Mouse (Mus musculus) liver, embryonic 11.5 days (tissue): ENCODE data around the gene 2310039H08Rik. TPM values are rescaled to one million over a fixed set of nuclear protein-coding genes. Genes with fewer than 3 reads are reported as not detected.

Experiments
- ATAC-seq: fragments of 200-750 bp; cut with Nextera tagmentation; replicated peaks from 2 replicates; pipeline ENCODE4 v1.8.0; 2017; ENCODE audit warnings: moderate number of reproducible peaks, mild to moderate bottlenecking, moderate TSS enrichment, moderate library complexity; ENCODE audit not compliant: low FRiP score
- DNase-seq: peaks from one replicate; pipeline ENCODE4 v3.0.0-alpha.2; 2017; ENCODE audit warnings: low spot score
- H3K27ac ChIP-seq: fragments of 300-500 bp; sonication (generic); 2 replicates; pipeline ENCODE4 v1.5.1; 2014; ENCODE audit warnings: mild to moderate bottlenecking, low read depth, low read length, control low read depth
- H3K27me3 ChIP-seq: fragments of 300-500 bp; sonication (generic); replicated peaks from 2 replicates; pipeline ENCODE4 v1.6.1; 2014; ENCODE audit warnings: low read length, mixed read lengths; ENCODE audit not compliant: control insufficient read depth, insufficient read depth
- H3K36me3 ChIP-seq: fragments of 300-500 bp; sonication (generic); 2 replicates; pipeline ENCODE4 v1.6.1; 2014; ENCODE audit warnings: mild to moderate bottlenecking, low read length, moderate library complexity, mixed read lengths; ENCODE audit not compliant: control insufficient read depth, insufficient read depth
- H3K4me1 ChIP-seq: fragments of 300-500 bp; sonication (generic); replicated peaks from 2 replicates; pipeline ENCODE4 v1.6.1; 2014; ENCODE audit warnings: low read length, mixed read lengths; ENCODE audit not compliant: control insufficient read depth, insufficient read depth
- H3K4me2 ChIP-seq: fragments of 300-500 bp; sonication (generic); 2 replicates; pipeline ENCODE4 v1.6.1; 2014; ENCODE audit warnings: mild to moderate bottlenecking, control low read depth, moderate library complexity
- H3K4me3 ChIP-seq: fragments of 300-500 bp; sonication (generic); 2 replicates; pipeline ENCODE4 v1.5.1; 2014; ENCODE audit warnings: low read depth, low read length, control low read depth
- H3K9ac ChIP-seq: fragments of 300-500 bp; sonication (generic); 2 replicates; pipeline ENCODE4 v1.6.1; 2014; ENCODE audit warnings: low read depth, low read length, control low read depth
- H3K9me3 ChIP-seq: fragments of 300-500 bp; sonication (generic); 2 replicates; pipeline ENCODE4 v1.6.1; 2016; ENCODE audit warnings: low read length, inconsistent platforms, mixed read lengths; ENCODE audit not compliant: control insufficient read depth
- whole genome bisulfite sequencing: fragments of 180-500 bp; shearing (Covaris S2); extraction: QIAGEN DNeasy Blood & Tissue Kit; methylation state at CpG from one replicate; pipeline ENCODE4 v1.1.7; 2014; 5-methylcytosine and 5-hydroxymethylcytosine counted together
- polyA plus RNA-seq: library from polyadenylated mRNA; unstranded; fragments of >200 nt; fragmentation: Nextera tagmentation; extraction: Ambion mirVana; gene quantifications from 2 replicates; pipeline ENCODE4 v1.2.1, GENCODE M21; 2014

Gene 2310039H08Rik
- polyA plus RNA-seq, 1 experiment from 2014 or later, result 82.5 TPM

GRCm38 (mm10) chr17:46734055-46734454 is 38.4 kb upstream of the 2310039H08Rik start:
- ATAC-seq (no peak), DNase-seq (no peak)
- Histone ChIP-seq H3K27ac (no peak overlapping the region), H3K36me3 (peaks cover 6% of the 10 kb centered on the region; the same call in 1 of the 2 replicates), H3K27me3 (peaks cover 7% of the 10 kb centered on the region), H3K4me2 (no peak overlapping the region), H3K9me3 (no peaks in the 10 kb centered on the region), H3K4me3 (no peak overlapping the region), H3K9ac (no peak overlapping the region), H3K4me1 (peaks cover 2% of the 10 kb centered on the region)
- 85% methylated on average over 3 of the region's 3 CpGs for whole genome bisulfite sequencing

- H3K4me3 ChIP-seq, result no peak overlapping the region
- WGBS, result 79% methylated on average over 7 of the region's 7 CpGs
- peaks cover 2% of the 10 kb centered on the region; the same call in 1 of the 2 replicates for H3K4me1 ChIP-seq
- ATAC-seq, result peak; percentile 48
- H3K27me3 ChIP-seq, result no peaks in the 10 kb centered on the region
- no peak for DNase-seq
- H3K4me2 ChIP-seq, result peak overlapping the region; percentile 7; the same call in 1 of the 2 replicates
- H3K9ac ChIP-seq, result no peak overlapping the region
- H3K36me3 ChIP-seq, result peaks cover 6% of the 10 kb centered on the region; the same call in 1 of the 2 replicates
- H3K27ac ChIP-seq, result peak overlapping the region; percentile 43; the same call in 1 of the 2 replicates
- no peaks in the 10 kb centered on the region for H3K9me3 ChIP-seq
Measured at GRCm38 (mm10) chr17:46735287-46735686, 37.1 kb upstream of the 2310039H08Rik start.

DNA sequence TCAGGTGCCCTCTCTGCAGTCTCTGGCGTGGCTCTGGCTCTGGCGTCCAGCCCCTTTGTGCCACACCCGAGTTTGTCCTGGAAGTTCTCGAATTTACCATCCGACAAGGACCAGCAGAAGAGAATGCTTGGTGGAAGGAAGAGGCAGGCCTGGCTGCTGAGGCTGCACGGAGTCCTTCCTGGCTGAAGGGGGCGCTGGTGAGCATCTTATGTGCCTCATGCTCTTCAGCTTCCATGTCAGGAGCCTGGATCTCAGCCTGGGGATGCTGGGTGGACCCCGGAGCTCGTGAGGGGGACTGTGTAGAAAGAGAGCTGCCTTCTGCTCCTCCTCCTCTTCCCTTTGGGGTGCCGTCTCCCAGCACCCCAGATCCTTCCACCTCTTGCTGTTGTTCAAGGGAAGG is 36.3 kb upstream of the 2310039H08Rik start:
- peaks cover 6% of the 10 kb centered on the region; the same call in 1 of the 2 replicates for H3K36me3 ChIP-seq
- no peaks in the 10 kb centered on the region for H3K27me3 ChIP-seq
- peak overlapping the region; percentile 25; the same call in 1 of the 2 replicates for H3K27ac ChIP-seq
- WGBS, result 68% methylated on average over 10 of the region's 10 CpGs
- DNase-seq (peak; percentile 46), ATAC-seq (0 out of 2 replicates have a peak, but pooled peaks have one; percentile 26)
- H3K9me3 ChIP-seq, result no peaks in the 10 kb centered on the region
- H3K4me1 ChIP-seq, result peaks cover 2% of the 10 kb centered on the region; the same call in 1 of the 2 replicates
- no peak overlapping the region for H3K9ac ChIP-seq
- H3K4me3 ChIP-seq, result no peak overlapping the region
- H3K4me2 ChIP-seq, result no peak overlapping the region

GRCm38 (mm10) chr17:46741305-46741704 is 31.1 kb upstream of the 2310039H08Rik start:
- no peak for DNase-seq
- H3K36me3 ChIP-seq, result peaks cover 19% of the 10 kb centered on the region; the same call in 1 of the 2 replicates
- H3K9ac ChIP-seq, result no peak overlapping the region
- peak overlapping the region; percentile 37 for H3K4me2 ChIP-seq
- ATAC-seq, result peak; percentile 87
- no peaks in the 10 kb centered on the region for H3K9me3 ChIP-seq
- peak overlapping the region; percentile 77 for H3K27ac ChIP-seq
- peaks cover 2% of the 10 kb centered on the region; the same call in 1 of the 2 replicates for H3K4me1 ChIP-seq
- H3K27me3 ChIP-seq, result no peaks in the 10 kb centered on the region
- H3K4me3 ChIP-seq, result no peak overlapping the region
- WGBS, result 78% methylated on average over 6 of the region's 6 CpGs

- peaks cover 24% of the 10 kb centered on the region; the same call in 1 of the 2 replicates for H3K36me3 ChIP-seq
- 91% methylated on average over 9 of the region's 9 CpGs for WGBS
- H3K4me1 ChIP-seq, result no peaks in the 10 kb centered on the region; the same call in 1 of the 2 replicates
- no peak overlapping the region for H3K27ac ChIP-seq
- no peak overlapping the region for H3K9ac ChIP-seq
- no peak overlapping the region for H3K4me2 ChIP-seq
- no peaks in the 10 kb centered on the region for H3K9me3 ChIP-seq
- no peak overlapping the region for H3K4me3 ChIP-seq
- H3K27me3 ChIP-seq, result no peaks in the 10 kb centered on the region
- DNase-seq (no peak), ATAC-seq (no peak)
Measured at GRCm38 (mm10) chr17:46742986-46743385, 29.4 kb upstream of the 2310039H08Rik start.

DNA sequence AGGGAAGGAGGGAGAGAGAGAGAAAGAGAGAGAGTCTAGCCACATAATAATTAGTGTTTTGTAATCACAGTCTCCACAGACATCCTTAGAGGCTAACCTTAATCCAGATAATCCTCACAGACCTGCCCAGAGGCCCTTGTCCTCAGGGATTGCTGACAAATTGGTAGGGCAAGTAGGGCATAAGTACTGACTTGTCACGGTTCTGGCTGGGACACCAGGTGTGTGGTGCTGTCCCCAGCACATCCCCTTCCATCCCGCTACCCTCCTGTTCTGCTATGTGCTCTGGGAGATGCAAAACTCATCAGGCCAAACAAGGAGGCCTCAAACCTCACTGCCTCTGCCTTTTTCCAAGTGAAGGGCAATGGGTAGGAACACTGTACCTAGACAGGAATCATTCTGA is 26.9 kb upstream of the 2310039H08Rik start:
- no peaks in the 10 kb centered on the region for H3K27me3 ChIP-seq
- H3K4me1 ChIP-seq, result peaks cover 2% of the 10 kb centered on the region; the same call in 1 of the 2 replicates
- H3K9me3 ChIP-seq, result no peaks in the 10 kb centered on the region
- no peak overlapping the region for H3K4me2 ChIP-seq
- WGBS, result 90% methylated on average over 2 of the region's 2 CpGs
- no peak overlapping the region for H3K9ac ChIP-seq
- no peak overlapping the region for H3K4me3 ChIP-seq
- no peak overlapping the region for H3K27ac ChIP-seq
- no peak for DNase-seq
- H3K36me3 ChIP-seq, result peaks cover 24% of the 10 kb centered on the region; the same call in 1 of the 2 replicates
- ATAC-seq, result no peak

- ATAC-seq, result no peak
Measured at GRCm38 (mm10) chr17:46747234-46747633, 25.2 kb upstream of the 2310039H08Rik start.

GRCm38 (mm10) chr17:46747806-46748205 is 24.6 kb upstream of the 2310039H08Rik start:
- no peak for DNase-seq
- Histone ChIP-seq H3K27ac (no peak overlapping the region), H3K9me3 (no peaks in the 10 kb centered on the region), H3K4me3 (no peak overlapping the region), H3K4me1 (peaks cover 12% of the 10 kb centered on the region; the same call in 1 of the 2 replicates), H3K36me3 (peaks cover 20% of the 10 kb centered on the region; the same call in 1 of the 2 replicates), H3K9ac (no peak overlapping the region), H3K4me2 (no peak overlapping the region), H3K27me3 (no peaks in the 10 kb centered on the region)
- no peak for ATAC-seq
- 78% methylated on average over 2 of the region's 2 CpGs for WGBS

More at GRCm38 (mm10) chr17:46747234-46747633, 25.2 kb upstream of the 2310039H08Rik start:
- no peak overlapping the region for H3K27ac ChIP-seq
- DNase-seq, result no peak
- H3K9ac ChIP-seq, result no peak overlapping the region
- no peaks in the 10 kb centered on the region for H3K27me3 ChIP-seq
- 78% methylated on average over 8 of the region's 8 CpGs for WGBS
- H3K36me3 ChIP-seq, result peaks cover 24% of the 10 kb centered on the region; the same call in 1 of the 2 replicates
- peaks cover 9% of the 10 kb centered on the region; the same call in 1 of the 2 replicates for H3K4me1 ChIP-seq
- H3K9me3 ChIP-seq, result no peaks in the 10 kb centered on the region
- no peak overlapping the region for H3K4me3 ChIP-seq
- H3K4me2 ChIP-seq, result no peak overlapping the region

DNA sequence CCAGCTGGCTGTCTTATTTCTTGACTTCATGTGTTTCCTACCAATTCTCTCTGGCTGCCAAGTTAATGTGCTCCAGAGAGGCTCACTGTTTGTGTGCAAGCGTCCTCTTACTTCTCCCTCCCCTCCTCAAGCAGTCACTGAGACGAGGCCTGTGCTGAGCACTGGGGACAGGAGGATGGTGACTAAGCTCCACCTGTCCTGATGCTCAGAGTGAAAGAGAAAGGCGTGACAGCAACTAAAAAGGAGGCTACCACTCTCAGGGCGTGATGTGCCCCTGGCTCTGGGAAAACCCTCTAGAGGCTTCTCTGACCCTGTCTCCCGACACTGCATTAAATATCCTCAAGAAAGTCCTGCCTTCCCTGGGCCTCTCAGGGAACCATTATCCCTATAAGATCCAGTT is 23.2 kb upstream of the 2310039H08Rik start:
- ATAC-seq (no peak), DNase-seq (no peak)
- no peak overlapping the region for H3K4me2 ChIP-seq
- H3K36me3 ChIP-seq, result peaks cover 13% of the 10 kb centered on the region; the same call in 1 of the 2 replicates
- H3K4me1 ChIP-seq, result peaks cover 12% of the 10 kb centered on the region; the same call in 1 of the 2 replicates
- H3K9ac ChIP-seq, result no peak overlapping the region
- no peaks in the 10 kb centered on the region for H3K27me3 ChIP-seq
- no peak overlapping the region for H3K4me3 ChIP-seq
- 92% methylated on average over 5 of the region's 5 CpGs for WGBS
- no peaks in the 10 kb centered on the region for H3K9me3 ChIP-seq
- H3K27ac ChIP-seq, result no peak overlapping the region
